ENCODE assay signal across 21 mouse cellular contexts in the genomic region with DNA sequence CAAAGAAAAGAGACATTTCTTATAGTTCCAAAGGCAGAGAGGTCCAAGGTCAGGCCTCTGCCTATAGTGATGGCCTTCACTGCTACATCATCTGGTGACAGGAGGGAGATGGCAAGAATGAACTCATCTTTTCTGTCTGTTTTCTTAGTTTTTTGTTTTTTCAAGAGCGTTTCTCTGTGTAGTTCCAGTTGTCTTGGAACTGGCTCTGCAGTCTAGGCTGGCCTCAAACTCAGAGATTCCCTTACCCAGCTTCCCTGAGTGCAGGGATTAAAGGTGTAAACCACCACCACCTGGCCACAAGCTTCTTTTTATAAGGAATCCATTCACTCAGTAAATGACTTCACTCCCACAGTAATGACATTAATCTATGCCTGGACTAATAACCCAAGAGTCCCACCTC. TPM values are rescaled to one million over a fixed set of nuclear protein-coding genes. Genes with fewer than 3 reads are reported as not detected.
DNase-seq lines count a peak whose midpoint lies in the region; ATAC-seq and TF ChIP-seq lines count a peak whose summit lies in the region.
"Had no signal": no experiment of that assay in that cellular context is flagged by ENCODE, and none has a peak within 500 bp of the region (broad histone marks: within the 10 kb centered on the region; RNA-seq: fewer than 3 reads in every experiment).

No protein-coding gene starts in this region.

- no peak overlapping the region for H3K9ac ChIP-seq in midbrain, embryonic 11.5 days (ENCODE audit: low read length)
- no peak overlapping the region for H3K9ac ChIP-seq in midbrain, embryonic 14.5 days (replicated peaks; ENCODE audit: low read length)

- no peaks in the 10 kb centered on the region for H3K9me3 ChIP-seq in midbrain, embryonic 11.5 days (ENCODE audit: control insufficient read depth, low read length)
- H3K9me3 ChIP-seq in midbrain, embryonic 14.5 days (ENCODE audit: control insufficient read depth, low read length): no peaks in the 10 kb centered on the region
- H3K9me3 ChIP-seq: G1E had no signal

- H3K36me3 ChIP-seq in midbrain, embryonic 11.5 days (ENCODE audit: control insufficient read depth, insufficient read depth, low read length): no peaks in the 10 kb centered on the region
- no peaks in the 10 kb centered on the region for H3K36me3 ChIP-seq in midbrain, embryonic 14.5 days (ENCODE audit: control insufficient read depth, insufficient read depth, low read length)
- H3K36me3 ChIP-seq: G1E had no signal

- intact Hi-C loops in gastrocnemius, adult 2 months (cut with DNase I): no loop called here
- intact Hi-C loops in heart, postnatal 14 days (cut with DNase I): no loop called here

- WGBS in midbrain, embryonic 11.5 days: 88% methylated on average over 1 of the region's 1 CpGs
- WGBS in midbrain, embryonic 14.5 days: 86% methylated on average over 1 of the region's 1 CpGs

- no peak for ATAC-seq in midbrain, embryonic 11.5 days (ENCODE audit: low FRiP score)
- ATAC-seq in midbrain, embryonic 14.5 days (ENCODE audit: low FRiP score, low TSS enrichment): no peak
- ATAC-seq: activated CD4-positive, CD25-positive, alpha-beta regulatory T cell, adult 4 months; CD4-positive, CD25-positive, alpha-beta regulatory T cell, adult 4 months; Patski had no signal

- peak overlapping the region; percentile 12; the same call in 1 of the 2 replicates for H3K27ac ChIP-seq in gastrocnemius, adult 2 months
- H3K27ac ChIP-seq in midbrain, embryonic 11.5 days (ENCODE audit: low read depth, low read length): no peak overlapping the region
- no peak overlapping the region for H3K27ac ChIP-seq in midbrain, embryonic 14.5 days (replicated peaks; ENCODE audit: low read depth, low read length)

- no peak overlapping the region for H3K4me2 ChIP-seq in midbrain, embryonic 11.5 days
- H3K4me2 ChIP-seq in midbrain, embryonic 14.5 days (ENCODE audit: low read length): no peak overlapping the region

- DNase-seq in gastrocnemius, adult 2 months: no peak
- no peak for DNase-seq in gastrocnemius, postnatal 25 days
- peak; percentile 55 for DNase-seq in heart, adult 11 months
- DNase-seq in heart, postnatal 14 days: no peak
- DNase-seq in midbrain, embryonic 11.5 days (ENCODE audit: low spot score, missing footprints): peak; percentile 62
- no peak for DNase-seq in midbrain, embryonic 14.5 days
- DNase-seq: adrenal gland, adult 2 months; adrenal gland, adult 8-10 months; adrenal gland, postnatal 10 days; adrenal gland, postnatal 14 days; adrenal gland, postnatal 25 days; adrenal gland, postnatal 36 days; B cell, adult 2 months; cerebellum, adult 11 months; cerebellum, adult 11-12 months; cerebellum, adult 18-20 months had no signal

- TF ChIP-seq CTCF in gastrocnemius, adult 2 months (IDR thresholded peaks at IDR 0.05): no peak

- H3K4me1 ChIP-seq in midbrain, embryonic 11.5 days (ENCODE audit: control insufficient read depth, insufficient read depth, low read length): no peaks in the 10 kb centered on the region
- no peaks in the 10 kb centered on the region for H3K4me1 ChIP-seq in midbrain, embryonic 14.5 days (ENCODE audit: control insufficient read depth, insufficient read depth, low read length)

- H3K4me3 ChIP-seq in gastrocnemius, adult 2 months: no peak overlapping the region
- H3K4me3 ChIP-seq in midbrain, embryonic 11.5 days (ENCODE audit: low read depth, low read length): no peak overlapping the region
- H3K4me3 ChIP-seq in midbrain, embryonic 14.5 days (replicated peaks; ENCODE audit: low read depth, low read length): no peak overlapping the region

- no peaks in the 10 kb centered on the region for H3K27me3 ChIP-seq in midbrain, embryonic 11.5 days (ENCODE audit: control insufficient read depth, insufficient read depth, low read length)
- no peaks in the 10 kb centered on the region for H3K27me3 ChIP-seq in midbrain, embryonic 14.5 days (ENCODE audit: control insufficient read depth, insufficient read depth, low read length)
- H3K27me3 ChIP-seq: Patski had no signal

RNA-seq across cellular contexts. Expression of gene Fsd1l, which starts 42.3 kb away (rescaled TPM):
- 10 to 100 TPM; 10.7 to 12.8 TPM for total RNA-seq in gastrocnemius, adult 2 months (2021)
- total RNA-seq in gastrocnemius, postnatal 25 days (2021): 10 to 100 TPM; 14.0 to 16.4 TPM
- total RNA-seq in heart, postnatal 14 days (2021): 10 to 100 TPM; 47.8 to 53.6 TPM
- 22.7 and 26.8 TPM in 2 replicates for polyA plus RNA-seq in midbrain, embryonic 11.5 days (2014; fragmentation: Nextera tagmentation; extraction: Ambion mirVana)
- 37.0 and 41.5 TPM in 2 replicates for polyA plus RNA-seq in midbrain, embryonic 14.5 days (2014; fragmentation: Nextera tagmentation; extraction: Ambion mirVana)
- total RNA-seq: MEL had no signal
- polyA plus RNA-seq: G1E had no signal

Comparison
In these comparisons a context has a peak if more than half of its experiments do, and no peak if none do; other contexts are left out.
1. DNase-seq: peak in heart, adult 11 months (single experiment) and midbrain, embryonic 11.5 days (single experiment); none in gastrocnemius, adult 2 months (single experiment), gastrocnemius, postnatal 25 days (single experiment), heart, postnatal 14 days (0 of 2) and midbrain, embryonic 14.5 days (single experiment).